Mouse (Mus musculus) kidney, adult 2 months (tissue): ENCODE measurements around the gene Astl.

Experiments used
- CTCF ChIP-seq: fragments of 200-500 bp; conservative IDR thresholded peaks from 2 replicates; pipeline ENCODE4 v1.5.1; 2011; ENCODE audit warnings: low read depth, mild to moderate bottlenecking, control low read depth, low read length, moderate library complexity, mixed read lengths; ENCODE audit not compliant: insufficient read depth, insufficient read length
- POLR2A ChIP-seq: fragments of 200-500 bp; IDR thresholded peaks from one replicate; pipeline ENCODE4 v1.6.1; 2011; ENCODE audit warnings: low read depth, low read length, control low read depth

- TF ChIP-seq POLR2A (peak; percentile 11), CTCF (peak; percentile 91)
These were observed 24.2 kb downstream of the Astl start, which contains the start of gene Adra2b for GRCm38 (mm10) chr2:127362459-127363281.
